In genomic region chr11:28692263-28693194, GRCm38 (mm10) we compare ENCODE assay signal across 8 mouse cellular contexts.
DNase-seq lines count a peak whose midpoint lies in the region.

No protein-coding gene starts in this region.

- H3K4me1 ChIP-seq in embryonic facial prominence, embryonic 10.5 days, result peaks cover 37% of the 10 kb centered on the region

- WGBS in embryonic facial prominence, embryonic 10.5 days, result 21% methylated on average over 3 of the region's 3 CpGs

- no peaks in the 10 kb centered on the region for H3K9me3 ChIP-seq in embryonic facial prominence, embryonic 10.5 days

- no peaks in the 10 kb centered on the region for H3K36me3 ChIP-seq in embryonic facial prominence, embryonic 10.5 days (replicated peaks)

- no peak overlapping the region; the same call in none of the 2 replicates for H3K27ac ChIP-seq in embryonic facial prominence, embryonic 10.5 days (replicated peaks)

- peak; percentile 9 to 13 for DNase-seq in layer of hippocampus, adult 8-10 months (ENCODE audit: low spot score in 2 of 2)
- no peak for DNase-seq in layer of hippocampus, adult 9-10 months (ENCODE audit: low spot score)
- peak; percentile 75 for DNase-seq in embryonic facial prominence, embryonic 10.5 days (ENCODE audit: low spot score)
- DNase-seq in heart, adult 8-10 months (ENCODE audit: low spot score), result peak; percentile 69
- DNase-seq in kidney, postnatal 25 days, result peak; percentile 18 to 46
- peak; percentile 54 for DNase-seq in retina, postnatal 1 day
- DNase-seq in c-Kit-positive CD71-positive TER-119-positive erythroid progenitor cells, embryonic 14.5 days (ENCODE audit: low spot score), result no peak
- DNase-seq in spleen, adult 18-20 months, result no peak

- no peak overlapping the region for H3K4me3 ChIP-seq in embryonic facial prominence, embryonic 10.5 days

- H3K27me3 ChIP-seq in embryonic facial prominence, embryonic 10.5 days (replicated peaks; ENCODE audit: low read depth, poor library complexity, severe bottlenecking), result no peaks in the 10 kb centered on the region

Comparison
In these comparisons a context has a peak if more than half of its experiments do, and no peak if none do; other contexts are left out.
1. DNase-seq: peak in layer of hippocampus, adult 8-10 months (2 of 2), embryonic facial prominence, embryonic 10.5 days (single experiment), heart, adult 8-10 months (single experiment), kidney, postnatal 25 days (2 of 2) and retina, postnatal 1 day (single experiment); none in layer of hippocampus, adult 9-10 months (single experiment), c-Kit-positive CD71-positive TER-119-positive erythroid progenitor cells, embryonic 14.5 days (single experiment) and spleen, adult 18-20 months (0 of 2).